Mouse (Mus musculus) lung, embryonic 16.5 days (tissue): ENCODE data around the gene Luzp4. TPM values are rescaled to one million over a fixed set of nuclear protein-coding genes. Genes with fewer than 3 reads are reported as not detected.
"Not testable (repeated sequence)": the region's sequence is repeated elsewhere in the genome, so short reads cannot be mapped to it uniquely, and the experiment has no call there.

Source experiments
- ATAC-seq: fragments of 200-750 bp; cut with Nextera tagmentation; 2 replicates; pipeline ENCODE4 v1.8.0; 2017; ENCODE audit warnings: low read depth, mild to moderate bottlenecking, moderate library complexity
- H3K27ac ChIP-seq: fragments of 300-500 bp; sonication (generic); 2 replicates; pipeline ENCODE4 v1.5.1; 2014; ENCODE audit warnings: mild to moderate bottlenecking, control low read depth, low read length
- H3K27me3 ChIP-seq: fragments of 300-500 bp; sonication (generic); 2 replicates; pipeline ENCODE4 v1.6.1; 2014; ENCODE audit warnings: low read depth, low read length, mixed read lengths; ENCODE audit not compliant: control insufficient read depth, insufficient read depth
- H3K36me3 ChIP-seq: fragments of 300-500 bp; sonication (generic); 2 replicates; pipeline ENCODE4 v1.6.1; 2014; ENCODE audit warnings: low read length; ENCODE audit not compliant: control insufficient read depth, insufficient read depth
- H3K4me1 ChIP-seq: fragments of 300-500 bp; sonication (generic); replicated peaks from 2 replicates; pipeline ENCODE4 v1.6.1; 2014; ENCODE audit warnings: low read length, mixed read lengths; ENCODE audit not compliant: control insufficient read depth, insufficient read depth
- H3K4me2 ChIP-seq: fragments of 300-500 bp; sonication (generic); 2 replicates; pipeline ENCODE4 v1.6.1; 2014; ENCODE audit warnings: low read depth, low read length, control low read depth
- H3K4me3 ChIP-seq: fragments of 300-500 bp; sonication (generic); 2 replicates; pipeline ENCODE4 v1.5.1; 2014; ENCODE audit warnings: mild to moderate bottlenecking, low read length, control low read depth
- H3K9ac ChIP-seq: fragments of 300-500 bp; sonication (generic); 2 replicates; pipeline ENCODE4 v1.6.1; 2014; ENCODE audit warnings: low read length, control low read depth
- H3K9me3 ChIP-seq: fragments of 300-500 bp; sonication (generic); 2 replicates; pipeline ENCODE4 v1.6.1; 2016; ENCODE audit warnings: low read length; ENCODE audit not compliant: control insufficient read depth
- WGBS: fragments of 180-500 bp; shearing (Covaris S2); extraction: QIAGEN DNeasy Blood & Tissue Kit; methylation state at CpG from one replicate; pipeline ENCODE4 v1.1.7; 2014; 5-methylcytosine and 5-hydroxymethylcytosine counted together
- polyA plus RNA-seq: library from polyadenylated mRNA; unstranded; fragments of >200 nt; fragmentation: Nextera tagmentation; extraction: Ambion mirVana; gene quantifications from 2 replicates; pipeline ENCODE4 v1.2.1, GENCODE M21; 2015

The Luzp4 gene
- not detected in 2 replicates for polyA plus RNA-seq

DNA sequence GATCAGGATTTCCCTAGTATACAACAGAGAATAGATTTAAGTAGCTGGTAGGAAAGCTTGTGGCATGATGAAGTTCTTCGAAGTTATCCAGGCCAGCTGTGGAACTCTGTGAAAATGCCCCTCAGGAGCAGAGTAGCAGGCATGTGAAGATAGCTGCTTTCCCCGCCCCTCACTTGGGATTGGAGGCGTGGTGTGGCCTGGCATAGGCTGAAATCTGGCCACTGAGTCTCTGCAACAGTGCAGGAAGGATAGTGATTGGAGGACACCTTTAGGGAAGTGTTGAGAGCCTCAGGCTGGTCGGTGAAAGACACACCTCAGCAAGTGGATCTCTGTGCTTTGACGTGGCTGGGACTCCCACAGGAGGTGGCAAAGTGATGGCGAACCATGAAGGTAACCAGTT, at the start of gene Luzp4:
TSS of gene Luzp4 (plus strand) at position 301 of the 400 bp plus-strand sequence.
- 70% methylated on average over 2 of the region's 6 CpGs for WGBS
- H3K9me3 ChIP-seq, H3K27me3 ChIP-seq, H3K27ac ChIP-seq, H3K4me2 ChIP-seq, H3K36me3 ChIP-seq, H3K9ac ChIP-seq, H3K4me3 ChIP-seq, H3K4me1 ChIP-seq, ATAC-seq: not testable (repeated sequence)

DNA sequence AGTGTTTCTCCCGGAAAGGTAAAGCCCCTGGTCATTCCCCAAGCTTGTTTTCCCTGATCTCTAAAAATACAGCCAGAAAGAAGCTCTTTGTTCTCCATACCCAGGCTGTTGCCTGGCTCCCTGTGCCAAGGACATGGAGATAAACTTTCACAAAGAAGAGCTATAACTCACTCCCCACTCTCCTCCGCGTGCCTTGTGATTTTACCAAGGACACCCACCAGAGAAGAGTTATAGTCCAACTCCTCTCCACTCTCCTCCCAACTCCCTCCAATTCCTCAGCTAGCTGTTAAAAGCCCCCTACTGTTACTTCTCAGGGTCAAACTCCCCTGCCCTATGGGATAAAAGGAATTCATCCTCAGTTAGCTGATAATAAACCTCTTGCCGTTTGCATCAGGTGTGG, 15.6 kb upstream of the Luzp4 start:
- H3K9ac ChIP-seq, H3K4me3 ChIP-seq, H3K27ac ChIP-seq, H3K9me3 ChIP-seq, H3K27me3 ChIP-seq, H3K36me3 ChIP-seq, H3K4me1 ChIP-seq, ATAC-seq, H3K4me2 ChIP-seq: not testable (repeated sequence)
- 86% methylated on average over 4 of the region's 4 CpGs for WGBS

Other genes starting within 250 kb of the Luzp4 start
- not detected in 2 replicates for gene Gm8334, start 242.5 kb upstream of the Luzp4 start, polyA plus RNA-seq
- not detected in 2 replicates for gene Gm15127, start 194.0 kb upstream of the Luzp4 start, polyA plus RNA-seq
- not detected in 2 replicates for gene Ott, start 216.6 kb downstream of the Luzp4 start, polyA plus RNA-seq